Mouse (Mus musculus): ENCODE results near the gene Gjb4. TPM values are rescaled to one million over a fixed set of nuclear protein-coding genes. Genes with fewer than 3 reads are reported as not detected.

Gene Gjb4
- not detected in 2 replicates for total RNA-seq (2014; rRNA removed)
- not detected in 2 replicates for polyA plus RNA-seq (2015; fragmentation: Nextera tagmentation; extraction: Ambion mirVana)

DNA sequence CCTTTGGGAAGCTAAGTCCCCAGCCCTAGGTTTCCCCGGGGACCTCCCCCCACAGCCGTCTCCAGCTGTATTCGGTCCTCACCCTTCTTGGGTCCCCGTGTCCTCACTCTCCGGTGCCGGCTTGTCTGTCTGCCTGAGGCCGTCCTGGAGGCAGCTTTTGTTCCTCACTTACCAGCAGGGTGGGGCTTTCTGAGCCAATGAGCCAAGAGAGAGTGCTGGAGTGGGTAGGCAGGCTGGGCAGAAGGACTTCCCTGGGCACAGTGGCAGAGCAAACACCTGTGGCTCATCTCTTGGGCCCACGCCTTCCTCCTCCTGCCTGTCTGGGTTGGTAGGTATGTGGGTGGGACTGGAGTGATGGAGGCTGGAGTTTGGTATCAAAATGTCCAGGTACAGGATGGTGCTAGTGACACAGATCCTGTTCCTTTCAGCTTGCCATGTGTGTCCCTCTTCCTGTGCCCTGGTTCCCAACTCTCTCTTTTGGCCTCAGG, at the start of gene Gjb4:
Gene Gjb4, minus strand, starts transcription at position 131 of the 488 bp plus-strand sequence.
- ATAC-seq (no peak), DNase-seq (ENCODE audit: low spot score) (no peak)
- no peaks in the 10 kb centered on the region for H3K4me1 ChIP-seq (ENCODE audit: insufficient read depth, low read length)
- H3K9me3 ChIP-seq (ENCODE audit: low read length): no peaks in the 10 kb centered on the region
- WGBS: 35% methylated on average over 8 of the region's 8 CpGs
- H3K4me2 ChIP-seq (ENCODE audit: low read depth, low read length): no peak within 1 kb of the TSS
- H3K27ac ChIP-seq: no peak within 1 kb of the TSS
- H3K36me3 ChIP-seq (ENCODE audit: insufficient read depth, low read length): no peaks in the 10 kb centered on the region
- H3K9ac ChIP-seq (replicated peaks; ENCODE audit: low read length): no peak within 1 kb of the TSS
- TF ChIP-seq CTCF (IDR thresholded peaks at IDR 0.05; ENCODE audit: low read depth): no peak
- H3K4me3 ChIP-seq (ENCODE audit: low read length): no peak within 1 kb of the TSS
- H3K27me3 ChIP-seq (ENCODE audit: insufficient read depth, low read length): no peaks in the 10 kb centered on the region

DNA sequence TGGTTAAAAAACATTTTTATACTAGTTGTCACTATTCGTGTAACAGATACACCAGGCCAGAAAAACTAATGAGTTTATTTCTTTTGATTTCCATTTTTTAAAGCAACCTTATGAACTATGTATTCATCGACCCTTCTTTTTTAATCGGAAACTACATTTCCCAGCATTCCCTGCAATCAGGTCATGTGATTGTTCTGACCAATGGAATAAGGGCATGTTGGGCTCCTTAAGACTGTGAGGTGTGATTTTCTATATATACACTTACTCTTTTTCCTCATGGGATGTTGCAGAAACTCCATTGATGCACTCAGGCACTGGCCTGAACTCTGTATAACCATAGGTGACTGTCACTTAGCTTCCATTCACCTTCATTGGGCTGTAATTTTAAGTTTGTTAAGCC, 48.7 kb upstream of the Gjb4 start:
- WGBS: 62% methylated on average over 3 of the region's 3 CpGs
- no peak overlapping the region for H3K9ac ChIP-seq (replicated peaks; ENCODE audit: low read length)
- H3K4me3 ChIP-seq (ENCODE audit: low read length): no peak overlapping the region
- no peak overlapping the region for H3K4me2 ChIP-seq (ENCODE audit: low read depth, low read length)
- H3K36me3 ChIP-seq (ENCODE audit: insufficient read depth, low read length): no peaks in the 10 kb centered on the region
- H3K27ac ChIP-seq: no peak overlapping the region
- no peaks in the 10 kb centered on the region for H3K27me3 ChIP-seq (ENCODE audit: insufficient read depth, low read length)
- H3K4me1 ChIP-seq (ENCODE audit: insufficient read depth, low read length): no peaks in the 10 kb centered on the region
- no peak for TF ChIP-seq CTCF (IDR thresholded peaks at IDR 0.05; ENCODE audit: low read depth)
- no peaks in the 10 kb centered on the region for H3K9me3 ChIP-seq (ENCODE audit: low read length)
- ATAC-seq (peak; percentile 61; the same call in 1 of the 2 replicates), DNase-seq (ENCODE audit: low spot score) (peak; percentile 73)

DNA sequence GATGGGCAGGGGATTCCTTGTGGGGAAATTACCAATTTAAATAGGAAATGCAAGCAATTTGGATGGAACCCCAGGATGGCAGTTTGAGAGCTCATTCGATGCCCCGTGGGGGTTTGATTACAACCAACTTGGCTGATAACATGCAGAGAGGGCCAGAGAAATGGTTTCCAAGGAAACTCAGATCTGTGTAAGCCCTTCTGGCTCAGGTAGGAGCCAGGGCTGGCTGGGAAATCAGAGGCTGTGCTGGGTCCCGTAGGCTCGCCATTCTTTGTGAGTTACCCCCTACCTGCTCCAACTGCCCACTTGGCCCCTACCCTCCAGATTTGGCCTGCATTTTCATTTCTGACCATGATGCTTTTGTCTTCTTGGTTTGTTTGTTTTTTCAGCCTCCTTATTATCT, 48.3 kb upstream of the Gjb4 start:
- 55% methylated on average over 4 of the region's 4 CpGs for WGBS
- no peak for TF ChIP-seq CTCF (IDR thresholded peaks at IDR 0.05; ENCODE audit: low read depth)
- DNase-seq (ENCODE audit: low spot score): peak; percentile 64
- Histone ChIP-seq H3K9ac (replicated peaks; ENCODE audit: low read length) (no peak overlapping the region), H3K27ac (no peak overlapping the region), H3K4me3 (ENCODE audit: low read length) (no peak overlapping the region), H3K4me1 (ENCODE audit: insufficient read depth, low read length) (no peaks in the 10 kb centered on the region), H3K36me3 (ENCODE audit: insufficient read depth, low read length) (no peaks in the 10 kb centered on the region), H3K4me2 (ENCODE audit: low read depth, low read length) (no peak overlapping the region), H3K27me3 (ENCODE audit: insufficient read depth, low read length) (no peaks in the 10 kb centered on the region), H3K9me3 (ENCODE audit: low read length) (no peaks in the 10 kb centered on the region)
- peak; percentile 34; the same call in 1 of the 2 replicates for ATAC-seq

DNA sequence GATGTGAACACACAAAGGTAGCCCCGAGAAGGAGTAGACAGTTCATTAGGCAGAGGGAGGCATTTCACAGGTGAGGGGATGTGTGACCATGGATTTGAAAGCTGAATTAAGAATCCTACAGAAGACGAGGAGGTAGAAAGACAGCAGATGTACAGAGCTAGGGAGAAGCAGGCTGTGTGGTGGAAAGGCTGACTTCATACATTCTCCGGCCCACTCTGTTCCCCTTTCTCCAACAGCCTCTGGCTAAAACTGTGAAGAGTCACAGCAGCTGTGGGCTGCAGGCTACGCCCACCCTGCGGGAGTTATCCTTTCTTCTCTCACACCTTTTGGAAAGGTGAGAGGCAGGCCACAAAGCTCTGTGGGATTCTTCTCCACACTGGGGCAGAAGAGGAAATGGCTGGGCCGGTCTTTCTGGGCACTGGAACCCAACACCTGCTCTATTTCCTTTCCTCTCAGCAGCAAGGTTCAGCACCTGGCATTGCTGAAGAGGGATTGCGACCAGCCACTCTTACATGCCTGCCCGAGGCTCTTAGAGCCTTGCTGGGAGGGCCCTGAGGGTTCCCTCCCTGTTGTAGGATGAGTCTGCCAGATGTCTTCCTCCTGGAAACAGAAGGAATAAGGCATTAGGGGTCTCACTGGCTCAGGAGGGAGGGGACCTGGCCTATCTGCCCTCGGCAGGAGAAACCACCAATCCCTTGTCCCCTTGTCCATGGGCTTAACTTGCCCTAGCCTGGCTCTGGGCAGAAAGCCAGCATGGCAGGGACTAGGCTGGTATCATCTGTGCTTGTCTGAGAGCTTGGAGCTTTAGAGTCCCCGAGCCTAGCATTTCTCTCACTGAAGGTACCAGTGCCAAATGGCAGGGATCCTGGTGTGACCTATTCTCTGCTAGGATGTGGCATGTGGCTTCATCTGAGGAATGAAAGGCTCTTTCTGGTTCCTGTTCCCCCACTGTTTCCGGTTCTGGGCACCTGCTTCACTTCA, 46.6 kb upstream of the Gjb4 start:
- TF ChIP-seq CTCF (IDR thresholded peaks at IDR 0.05; ENCODE audit: low read depth): no peak
- Histone ChIP-seq H3K4me1 (ENCODE audit: insufficient read depth, low read length) (no peaks in the 10 kb centered on the region), H3K27ac (peak overlapping the region; percentile 41; the same call in 1 of the 2 replicates), H3K4me2 (ENCODE audit: low read depth, low read length) (no peak overlapping the region), H3K9ac (replicated peaks; ENCODE audit: low read length) (no peak overlapping the region), H3K27me3 (ENCODE audit: insufficient read depth, low read length) (no peaks in the 10 kb centered on the region), H3K36me3 (ENCODE audit: insufficient read depth, low read length) (no peaks in the 10 kb centered on the region), H3K4me3 (ENCODE audit: low read length) (no peak overlapping the region), H3K9me3 (ENCODE audit: low read length) (no peaks in the 10 kb centered on the region)
- peak; percentile 81 for DNase-seq (ENCODE audit: low spot score)
- ATAC-seq: peak; percentile 57; the same call in 1 of the 2 replicates
- 48% methylated on average over 11 of the region's 11 CpGs for WGBS

DNA sequence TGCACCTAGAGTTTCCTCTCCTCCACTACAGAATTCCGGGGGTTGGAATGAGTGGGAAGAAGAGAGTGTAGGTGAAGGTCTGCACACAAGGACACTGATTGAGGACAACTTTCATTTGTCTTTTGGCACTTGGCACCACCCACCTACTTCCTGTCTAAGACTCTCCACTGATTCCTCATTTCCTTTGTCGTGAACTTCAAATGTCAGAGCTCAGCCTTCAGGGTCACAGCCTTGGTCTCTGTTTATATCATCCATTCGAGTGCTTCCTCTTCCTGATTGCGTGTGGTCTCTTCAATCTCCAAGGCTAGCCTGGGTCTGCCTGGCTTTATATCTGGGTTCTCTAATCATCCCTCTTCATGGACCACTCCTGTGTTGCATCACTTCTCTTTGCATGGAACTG, 41.7 kb upstream of the Gjb4 start:
- H3K4me3 ChIP-seq (ENCODE audit: low read length): no peak overlapping the region
- DNase-seq (ENCODE audit: low spot score) (no peak), ATAC-seq (no peak)
- H3K9me3 ChIP-seq (ENCODE audit: low read length): no peaks in the 10 kb centered on the region; the same call in 1 of the 2 replicates
- H3K4me2 ChIP-seq (ENCODE audit: low read depth, low read length): no peak overlapping the region
- no peak overlapping the region for H3K9ac ChIP-seq (replicated peaks; ENCODE audit: low read length)
- no peaks in the 10 kb centered on the region for H3K36me3 ChIP-seq (ENCODE audit: insufficient read depth, low read length)
- no peak overlapping the region for H3K27ac ChIP-seq
- no peaks in the 10 kb centered on the region for H3K4me1 ChIP-seq (ENCODE audit: insufficient read depth, low read length)
- 79% methylated on average over 4 of the region's 4 CpGs for WGBS
- H3K27me3 ChIP-seq (ENCODE audit: insufficient read depth, low read length): no peaks in the 10 kb centered on the region
- no peak for TF ChIP-seq CTCF (IDR thresholded peaks at IDR 0.05; ENCODE audit: low read depth)

DNA sequence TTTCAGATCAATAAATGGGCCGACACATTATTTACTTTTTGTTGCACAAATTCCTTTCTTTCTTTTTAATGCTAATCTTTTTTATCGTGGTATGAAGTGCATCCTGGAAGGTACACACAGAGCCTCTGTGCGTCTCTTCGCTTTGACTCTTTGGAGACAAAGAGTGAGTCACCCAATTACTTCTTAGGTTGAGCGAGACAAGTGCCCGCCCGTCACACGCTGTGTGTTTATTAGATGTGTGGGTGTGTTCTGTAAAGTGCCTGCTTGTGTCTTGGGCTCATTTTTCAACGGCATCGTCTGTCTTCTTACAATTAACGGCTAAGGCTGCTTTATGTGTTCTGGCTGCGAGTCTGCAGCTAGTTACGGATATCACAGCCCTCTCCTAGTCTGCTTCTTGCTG, 35.8 kb upstream of the Gjb4 start:
- 35% methylated on average over 13 of the region's 13 CpGs for WGBS
- Histone ChIP-seq H3K27me3 (ENCODE audit: insufficient read depth, low read length) (no peaks in the 10 kb centered on the region), H3K27ac (no peak overlapping the region), H3K9me3 (ENCODE audit: low read length) (no peaks in the 10 kb centered on the region; the same call in 1 of the 2 replicates), H3K9ac (replicated peaks; ENCODE audit: low read length) (no peak overlapping the region), H3K4me1 (ENCODE audit: insufficient read depth, low read length) (0 out of 2 replicates have a peak, but pooled peaks cover 5% of the 10 kb centered on the region), H3K4me2 (ENCODE audit: low read depth, low read length) (no peak overlapping the region), H3K4me3 (ENCODE audit: low read length) (no peak overlapping the region), H3K36me3 (ENCODE audit: insufficient read depth, low read length) (no peaks in the 10 kb centered on the region)
- TF ChIP-seq CTCF (IDR thresholded peaks at IDR 0.05; ENCODE audit: low read depth): no peak
- no peak for DNase-seq (ENCODE audit: low spot score)
- no peak for ATAC-seq

Measured in hindbrain, postnatal 0 days (tissue).